Mouse (Mus musculus) cortical plate, adult 2 months (tissue): Measurements from ENCODE around the gene Cenpa. TPM values are rescaled to one million over a fixed set of nuclear protein-coding genes. Genes with fewer than 3 reads are reported as not detected.

ENCODE experiments used
- H3K27ac ChIP-seq: fragments of 200-500 bp; 2 replicates; pipeline ENCODE4 v1.5.1; 2012; ENCODE audit warnings: low read length, control low read depth, inconsistent platforms; ENCODE audit not compliant: insufficient read depth
- H3K4me1 ChIP-seq: fragments of 200-500 bp; 2 replicates; pipeline ENCODE4 v1.6.1; 2011; ENCODE audit warnings: low read length; ENCODE audit not compliant: control insufficient read depth, insufficient read depth
- H3K4me3 ChIP-seq: fragments of 200-500 bp; 2 replicates; pipeline ENCODE4 v1.5.1; 2011; ENCODE audit warnings: mild to moderate bottlenecking, low read length, control low read depth; ENCODE audit not compliant: insufficient read depth
- CTCF ChIP-seq: fragments of 200-500 bp; IDR thresholded peaks from 2 replicates; pipeline ENCODE4 v1.5.1; 2011; ENCODE audit warnings: mild to moderate bottlenecking, control low read depth, low read length; ENCODE audit not compliant: insufficient read depth; ENCODE audit errors: extremely low read depth
- POLR2A ChIP-seq: fragments of 200-500 bp; IDR thresholded peaks from 2 replicates; pipeline ENCODE4 v1.6.1; 2011; ENCODE audit warnings: mild to moderate bottlenecking, low read length, control low read depth; ENCODE audit not compliant: insufficient read depth; ENCODE audit errors: extremely low read depth
- polyA plus RNA-seq: library from polyadenylated mRNA; depleted of rRNA; stranded (reverse); fragments of >200 nt; gene quantifications from 2 replicates; pipeline ENCODE4 v1.2.3, GENCODE M21; 2012

Cenpa gene
- polyA plus RNA-seq, 1 experiment: 7.1 TPM

DNA sequence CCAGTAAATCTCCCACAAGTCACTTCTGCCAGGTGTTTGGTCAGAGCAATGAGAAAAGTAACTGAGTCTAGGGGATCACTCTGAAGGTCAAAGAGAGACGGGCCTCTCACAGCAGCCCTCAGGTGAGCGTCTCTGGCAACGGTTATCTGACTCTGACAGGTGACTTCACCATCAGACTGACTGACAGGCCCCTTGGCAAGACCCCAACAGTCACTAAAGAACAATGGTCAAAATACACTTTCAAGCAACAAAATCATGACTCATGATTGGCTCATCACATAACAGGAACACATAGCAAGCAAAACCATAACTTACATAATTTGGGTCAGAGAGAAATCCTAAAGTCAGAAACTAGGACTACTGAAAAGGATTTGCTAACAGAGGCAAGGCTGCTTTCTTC lies 35.3 kb downstream of the Cenpa start:
- TF ChIP-seq CTCF: no peak
- no peaks in the 10 kb centered on the region for H3K4me1 ChIP-seq
- H3K27ac ChIP-seq: no peak overlapping the region
- H3K4me3 ChIP-seq: no peak overlapping the region

DNA sequence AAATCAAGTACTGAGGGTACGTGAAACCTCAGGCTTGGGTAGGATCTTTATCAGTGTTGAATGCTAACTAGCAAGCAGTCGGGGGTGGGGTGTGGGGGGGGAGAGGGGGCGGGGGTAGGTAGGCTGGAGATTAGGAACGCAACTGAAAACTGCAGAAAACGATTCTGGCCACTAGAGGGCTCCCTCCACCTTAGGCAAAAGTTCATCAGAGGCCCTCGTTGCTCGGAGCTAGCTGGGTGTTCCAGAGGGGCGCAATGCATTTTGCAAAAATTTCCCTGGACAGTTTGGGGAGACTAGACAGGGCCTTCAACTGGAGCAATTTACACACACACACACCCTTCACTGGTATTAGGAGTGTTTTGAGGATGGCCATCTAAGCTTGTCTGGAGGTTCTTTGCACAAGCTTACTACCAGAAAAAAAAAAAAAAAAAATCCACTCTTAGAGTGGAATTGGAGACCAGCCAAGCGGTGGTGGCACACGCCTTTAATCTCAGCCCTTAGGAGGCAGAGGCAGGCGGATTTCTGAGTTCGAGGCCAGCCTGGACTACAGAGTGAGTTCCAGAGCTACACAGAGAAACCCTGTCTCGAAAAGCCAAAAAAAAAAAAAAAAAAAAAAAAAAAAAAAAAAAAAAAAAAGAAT lies 43.3 kb downstream of the Cenpa start:
- Histone ChIP-seq H3K4me1 (no peaks in the 10 kb centered on the region), H3K27ac (no peak overlapping the region), H3K4me3 (no peak overlapping the region)
- peak; percentile 81 for TF ChIP-seq CTCF
- TF ChIP-seq POLR2A: no peak

DNA sequence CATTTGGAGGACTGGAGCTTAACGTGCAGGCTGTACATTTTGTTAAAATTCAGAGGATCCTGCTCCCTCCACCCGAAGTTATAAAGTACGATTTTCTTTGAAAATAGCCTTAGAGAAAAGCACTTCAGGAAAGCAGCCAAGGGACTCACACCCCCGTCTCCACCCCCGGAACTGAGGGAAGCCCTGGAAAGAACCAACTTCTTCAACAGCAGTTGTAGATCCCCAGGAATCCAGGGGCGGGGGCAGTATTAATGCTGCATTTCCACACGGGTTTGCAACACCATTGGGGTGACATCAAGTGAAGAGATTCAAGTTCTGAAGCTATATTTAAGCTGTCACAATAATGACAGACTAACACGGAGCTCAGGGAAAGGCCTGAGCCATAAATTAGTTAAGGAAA lies 43.9 kb downstream of the Cenpa start:
- no peak overlapping the region for H3K27ac ChIP-seq

DNA sequence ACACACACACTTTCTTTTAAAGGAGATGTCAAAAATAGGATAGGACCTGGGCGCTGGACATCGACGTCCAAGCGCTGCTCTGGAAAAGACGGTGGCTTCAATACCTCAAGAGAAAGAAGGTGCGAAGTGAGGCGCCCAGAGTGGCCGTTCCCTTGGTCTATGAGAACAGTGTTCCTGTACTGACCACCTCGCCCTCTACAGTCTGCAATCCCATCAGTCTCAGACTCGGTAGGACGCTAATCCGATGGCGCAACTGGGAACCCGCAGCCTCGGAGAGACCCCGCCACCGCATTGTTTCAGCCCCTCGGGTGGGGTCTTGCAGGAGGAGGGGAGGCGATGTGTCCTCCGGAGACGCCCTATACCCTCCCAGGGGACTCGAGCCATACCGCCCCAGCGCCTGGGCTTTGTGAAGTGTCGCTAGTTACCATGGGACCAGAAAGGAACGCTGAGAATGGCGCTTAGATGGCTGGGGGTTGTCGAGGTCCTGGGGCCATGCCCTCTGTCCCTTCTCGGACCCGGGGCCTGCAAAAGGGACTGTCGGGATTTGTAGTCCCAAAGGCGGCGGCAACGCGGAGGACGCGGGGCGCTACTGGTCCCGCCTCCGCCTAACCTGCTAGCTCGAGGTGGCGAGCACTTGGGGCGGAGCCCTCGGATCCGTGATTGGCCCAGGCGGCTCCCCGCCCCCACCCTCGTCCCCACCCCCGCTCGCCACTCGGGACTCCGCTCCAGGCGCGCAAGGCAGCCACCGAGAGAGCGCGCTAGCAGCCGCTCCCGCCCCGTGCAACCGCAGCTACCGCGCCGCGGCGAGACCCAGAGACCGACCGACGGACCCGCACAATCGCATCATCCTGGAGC lies 44.8 kb downstream of the Cenpa start, which contains the start of gene Dpysl5:
TSS of gene Dpysl5 (plus strand) at position 418 of the 855 bp plus-strand sequence.
- Histone ChIP-seq H3K27ac (0 out of 2 replicates have a peak within 1 kb of the TSS, but pooled peaks have one; percentile 1), H3K4me3 (peak within 1 kb of the TSS; percentile 84), H3K4me1 (no peaks in the 10 kb centered on the region)
- peak; percentile 44; the same call in 1 of the 2 replicates for TF ChIP-seq POLR2A
- no peak for TF ChIP-seq CTCF

More for the DNA sequence above, 43.9 kb downstream of the Cenpa start:
- no peaks in the 10 kb centered on the region for H3K4me1 ChIP-seq
- no peak overlapping the region for H3K4me3 ChIP-seq
- TF ChIP-seq POLR2A: no peak
- TF ChIP-seq CTCF: no peak

DNA sequence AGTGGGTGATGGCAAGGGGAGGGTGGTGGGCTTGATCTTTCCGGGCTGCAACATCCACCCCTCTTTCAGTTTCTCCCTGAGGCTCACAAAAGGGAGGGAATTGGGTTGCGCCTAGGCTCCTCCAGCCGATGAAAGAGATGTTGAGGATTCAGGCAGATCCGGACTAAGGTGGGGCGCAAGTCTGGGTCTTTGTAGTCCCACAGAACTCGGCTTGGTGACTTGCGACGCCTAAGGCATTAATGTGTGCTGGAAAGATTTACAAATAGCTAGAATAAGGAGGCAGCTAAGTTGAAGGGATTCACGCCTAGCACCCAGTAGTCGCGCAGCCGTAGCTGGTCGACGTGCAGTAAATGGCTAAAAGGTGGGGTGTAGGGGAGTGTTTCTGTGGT lies 45.4 kb downstream of the Cenpa start:
- Histone ChIP-seq H3K4me1 (no peaks in the 10 kb centered on the region), H3K4me3 (peak overlapping the region; percentile 84), H3K27ac (no peak overlapping the region)
- no peak for TF ChIP-seq CTCF
- TF ChIP-seq POLR2A: no peak

DNA sequence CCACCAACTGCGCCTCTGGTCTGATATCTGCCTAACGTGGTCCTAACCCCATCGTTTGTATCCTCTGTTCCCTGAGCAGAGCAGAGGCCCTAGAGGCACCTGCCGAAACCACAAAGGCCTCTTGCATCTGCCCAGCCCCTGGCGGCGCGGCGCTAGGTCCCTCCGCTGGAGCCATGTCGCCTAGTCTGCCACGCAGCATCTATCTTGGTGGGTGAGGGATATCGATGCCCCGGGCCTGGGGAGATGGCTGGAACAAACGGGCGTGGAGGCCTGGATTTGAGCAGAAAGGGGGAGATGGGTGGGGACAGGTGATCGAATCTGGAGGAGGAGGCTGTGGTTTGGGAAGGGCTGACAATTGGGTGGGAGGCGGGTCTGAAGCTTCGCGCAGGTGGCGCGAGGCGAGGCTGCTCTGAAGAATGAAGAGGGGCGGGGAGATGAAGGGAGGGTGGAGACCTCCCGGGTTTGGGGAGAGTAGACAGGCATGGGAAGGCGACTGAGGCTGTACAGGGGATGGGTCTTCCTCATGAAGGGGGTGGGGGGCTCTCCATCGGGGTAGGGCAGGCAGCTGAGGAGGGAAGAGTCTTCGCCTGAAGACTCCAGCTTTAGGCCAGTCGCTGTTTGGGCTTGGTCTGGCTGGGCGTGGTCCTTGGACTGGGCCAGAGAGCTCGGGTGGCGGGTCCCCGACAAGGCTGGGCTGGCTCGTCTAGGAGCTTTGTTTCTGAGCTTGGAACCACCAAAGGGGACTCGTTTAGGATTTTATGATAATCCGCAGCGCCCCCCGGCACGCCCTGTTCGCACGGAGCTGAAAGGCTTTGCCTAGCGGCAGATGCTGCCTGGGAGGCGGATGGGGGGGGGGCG lies 46.1 kb downstream of the Cenpa start:
- TF ChIP-seq POLR2A: no peak
- no peak for TF ChIP-seq CTCF
- no peaks in the 10 kb centered on the region for H3K4me1 ChIP-seq
- peak overlapping the region; percentile 84 for H3K4me3 ChIP-seq
- no peak overlapping the region for H3K27ac ChIP-seq

DNA sequence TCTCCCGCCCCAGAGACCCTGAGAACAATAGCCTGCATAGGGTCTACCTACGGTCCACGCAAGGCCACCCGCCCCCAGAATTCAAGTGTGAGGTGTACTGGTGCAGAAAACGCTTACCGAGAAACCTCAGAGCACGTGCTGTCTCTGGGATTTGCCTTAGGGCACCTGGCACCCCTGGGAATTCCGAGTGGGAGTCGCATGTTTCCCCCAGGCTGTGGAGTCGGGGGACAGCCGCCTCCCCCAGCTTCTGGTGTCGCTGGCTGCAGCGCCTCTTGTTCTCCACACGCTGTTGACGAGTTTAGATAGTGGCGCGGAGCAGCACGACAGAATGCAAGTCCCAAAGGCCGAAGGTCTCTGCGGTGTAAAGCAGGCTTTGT lies 46.7 kb downstream of the Cenpa start:
- no peaks in the 10 kb centered on the region for H3K4me1 ChIP-seq
- H3K27ac ChIP-seq: no peak overlapping the region
- TF ChIP-seq CTCF (no peak), POLR2A (no peak)
- peak overlapping the region; percentile 84 for H3K4me3 ChIP-seq

DNA sequence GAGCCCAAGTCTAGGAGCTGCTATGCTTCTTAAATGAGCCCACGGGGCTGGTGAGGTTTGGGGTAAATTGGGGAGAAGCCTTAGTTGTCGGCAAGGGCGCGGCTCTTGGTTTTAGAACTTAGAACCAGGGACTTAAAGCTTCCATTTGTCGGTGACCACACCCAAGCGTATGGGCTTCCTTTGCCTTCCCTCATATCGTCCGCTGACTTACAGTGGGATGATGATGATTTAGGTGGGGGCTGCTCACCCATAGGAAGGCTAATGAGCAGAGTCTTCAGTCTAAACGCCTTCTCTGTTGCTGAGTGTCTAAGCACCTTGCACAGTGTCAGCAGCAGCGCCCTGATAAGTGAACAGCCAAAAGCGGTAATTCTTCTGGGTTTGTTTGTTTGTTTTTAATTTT lies 47.1 kb downstream of the Cenpa start:
- TF ChIP-seq POLR2A (no peak), CTCF (no peak)

DNA sequence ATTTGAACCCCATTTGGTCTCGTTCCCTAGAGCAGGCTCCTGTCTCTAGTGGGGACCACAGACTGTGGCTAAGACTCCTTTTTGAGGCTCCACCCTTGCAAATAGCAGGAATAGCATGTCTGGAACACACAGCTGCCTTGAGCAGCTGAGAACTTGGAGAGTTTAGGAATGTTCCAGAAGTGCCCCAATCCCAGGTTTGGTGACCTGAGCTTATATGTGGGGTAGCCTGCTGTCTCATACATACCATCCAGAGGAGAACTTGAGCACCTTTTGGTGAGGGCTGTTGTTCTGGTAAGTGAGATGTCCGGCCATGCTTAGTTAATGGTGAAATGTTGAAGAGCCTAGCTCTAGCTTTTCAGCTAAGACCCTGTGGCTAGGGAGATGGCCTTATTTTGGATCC lies 49.7 kb downstream of the Cenpa start:
- TF ChIP-seq POLR2A (no peak), CTCF (no peak)
- H3K4me3 ChIP-seq: no peak overlapping the region
- no peak overlapping the region for H3K27ac ChIP-seq
- H3K4me1 ChIP-seq: no peaks in the 10 kb centered on the region

More for the DNA sequence above, 47.1 kb downstream of the Cenpa start:
- H3K27ac ChIP-seq: no peak overlapping the region
- H3K4me3 ChIP-seq: peak overlapping the region; percentile 84
- no peaks in the 10 kb centered on the region for H3K4me1 ChIP-seq
